Mouse (Mus musculus) CH12.LX (cell line): ENCODE measurements around the gene Plcb3. TPM values are rescaled to one million over a fixed set of nuclear protein-coding genes. Genes with fewer than 3 reads are reported as not detected.

Source experiments
- DNase-seq: peaks from one replicate; pipeline ENCODE4 v3.0.0-alpha.2; 2013; ENCODE audit errors: extremely low read depth
- H3K27ac ChIP-seq: 2 replicates; pipeline ENCODE4 v1.5.1; 2012; ENCODE audit warnings: low read depth, mild to moderate bottlenecking, control low read depth, moderate library complexity; ENCODE audit not compliant: insufficient read depth
- H3K27me3 ChIP-seq: replicated peaks from 2 replicates; pipeline ENCODE3; 2012; ENCODE audit warnings: inconsistent platforms
- H3K36me3 ChIP-seq, 2 experiments: replicated peaks in 1 of 2; 2 replicates each; pipeline versions ENCODE3 to v1.6.1; 2012; ENCODE audit warnings: inconsistent platforms in 1 of 2, low read length in 1 of 2, mild to moderate bottlenecking in 1 of 2, mixed read lengths in 1 of 2, moderate library complexity in 1 of 2; ENCODE audit not compliant: control insufficient read depth in 1 of 2, insufficient read depth in 1 of 2
- H3K4me1 ChIP-seq, 2 experiments: 2 replicates each; pipeline ENCODE4 v1.6.1; 2012; ENCODE audit warnings: inconsistent platforms in 1 of 2, moderate library complexity in 1 of 2; ENCODE audit not compliant: insufficient read depth in 2 of 2, control insufficient read depth in 1 of 2
- H3K4me2 ChIP-seq: 2 replicates; pipeline ENCODE4 v1.6.1; 2012; ENCODE audit warnings: low read depth, mild to moderate bottlenecking, control low read depth; ENCODE audit not compliant: poor library complexity, insufficient read depth, severe bottlenecking
- H3K4me3 ChIP-seq, 3 experiments: fragments of 150-350 bp in 1 of 3; sonication (generic) in 1 of 3; replicated peaks in 1 of 3; 2 replicates each; pipeline versions ENCODE3 to v1.5.1; 2011 to 2012; ENCODE audit warnings: low read depth in 2 of 3, low read length in 2 of 3, mild to moderate bottlenecking in 2 of 3, moderate library complexity in 2 of 3, control low read depth in 1 of 3, improper control_type of control experiment in 1 of 3, inconsistent platforms in 1 of 3, mixed read lengths in 1 of 3; ENCODE audit not compliant: poor library complexity in 1 of 3
- H3K79me2 ChIP-seq: replicated peaks from 2 replicates; pipeline ENCODE4 v1.6.1; 2012; ENCODE audit warnings: mild to moderate bottlenecking, moderate library complexity; ENCODE audit not compliant: control insufficient read depth, poor library complexity, insufficient read depth, severe bottlenecking; ENCODE audit errors: extremely low read depth
- H3K9ac ChIP-seq: 2 replicates; pipeline ENCODE4 v1.6.1; 2012; ENCODE audit warnings: low read depth, mild to moderate bottlenecking, control low read depth, moderate library complexity; ENCODE audit not compliant: insufficient read depth
- H3K9me3 ChIP-seq: replicated peaks from 2 replicates; pipeline ENCODE3; 2012; ENCODE audit warnings: low read length, inconsistent platforms, mixed read lengths
- BHLHE40 ChIP-seq: IDR thresholded peaks from 2 replicates; pipeline ENCODE4 v1.6.1; 2011; ENCODE audit warnings: mild to moderate bottlenecking, low read depth, low read length, improper control_type of control experiment
- CHD1 ChIP-seq: IDR thresholded peaks from 2 replicates; pipeline ENCODE4 v1.6.1; 2012; ENCODE audit warnings: low read depth, low read length, improper control_type of control experiment, inconsistent platforms
- CTCF ChIP-seq, 2 experiments: IDR thresholded peaks in 1 of 2; conservative IDR thresholded peaks in 1 of 2; 2 replicates each; pipeline ENCODE4 v1.5.1; 2011 to 2012; ENCODE audit warnings: low read depth in 2 of 2, low read length in 2 of 2, improper control_type of control experiment in 1 of 2, inconsistent platforms in 1 of 2, mild to moderate bottlenecking in 1 of 2, moderate library complexity in 1 of 2
- ELF1 ChIP-seq: IDR thresholded peaks from 2 replicates; pipeline ENCODE4 v1.6.1; 2014; ENCODE audit warnings: low read depth, mild to moderate bottlenecking, inconsistent platforms, low read length, improper control_type of control experiment
- EP300 ChIP-seq: IDR thresholded peaks from 2 replicates; pipeline ENCODE4 v1.6.1; 2011; ENCODE audit warnings: low read length, improper control_type of control experiment
- GABPA ChIP-seq: IDR thresholded peaks from 2 replicates; pipeline ENCODE4 v1.6.1; 2012; ENCODE audit warnings: low read depth, low read length, improper control_type of control experiment, inconsistent platforms; ENCODE audit not compliant: insufficient replicate concordance
- JUN ChIP-seq: IDR thresholded peaks from 2 replicates; pipeline ENCODE4 v1.6.1; 2011; ENCODE audit warnings: low read depth, mild to moderate bottlenecking, low read length, improper control_type of control experiment, moderate library complexity; ENCODE audit not compliant: insufficient read depth
- KAT2A ChIP-seq: IDR thresholded peaks from 2 replicates; pipeline ENCODE4 v1.6.1; 2012; ENCODE audit warnings: low read length, improper control_type of control experiment, inconsistent platforms; ENCODE audit not compliant: insufficient replicate concordance
- MAX ChIP-seq: IDR thresholded peaks from 2 replicates; pipeline ENCODE4 v1.6.1; 2011; ENCODE audit warnings: low read length, improper control_type of control experiment
- MAZ ChIP-seq: IDR thresholded peaks from 2 replicates; pipeline ENCODE4 v1.6.1; 2012; ENCODE audit warnings: low read depth, mild to moderate bottlenecking, inconsistent platforms, low read length, improper control_type of control experiment, moderate library complexity
- MXI1 ChIP-seq: IDR thresholded peaks from 2 replicates; pipeline ENCODE4 v1.6.1; 2011; ENCODE audit warnings: mild to moderate bottlenecking, low read depth, low read length, improper control_type of control experiment
- NELFE ChIP-seq: IDR thresholded peaks from 2 replicates; pipeline ENCODE4 v1.6.1; 2011; ENCODE audit warnings: low read depth, low read length, improper control_type of control experiment
- POLR2A ChIP-seq: IDR thresholded peaks from 2 replicates; pipeline ENCODE4 v1.6.1; 2011; ENCODE audit warnings: low read depth, mild to moderate bottlenecking, improper control_type of control experiment, low read length
- SMC3 ChIP-seq: IDR thresholded peaks from 2 replicates; pipeline ENCODE4 v1.6.1; 2011; ENCODE audit warnings: low read depth, low read length, improper control_type of control experiment
- TCF12 ChIP-seq: IDR thresholded peaks from 2 replicates; pipeline ENCODE4 v1.6.1; 2014; ENCODE audit warnings: low read depth, mild to moderate bottlenecking, inconsistent platforms, low read length, improper control_type of control experiment
- USF1 ChIP-seq: IDR thresholded peaks from 2 replicates; pipeline ENCODE4 v1.6.1; 2014; ENCODE audit warnings: low read depth, mild to moderate bottlenecking, inconsistent platforms, low read length, improper control_type of control experiment
- ZC3H11A ChIP-seq: IDR thresholded peaks from 2 replicates; pipeline ENCODE4 v1.6.1; 2012; ENCODE audit warnings: low read depth, mild to moderate bottlenecking, inconsistent platforms, low read length, improper control_type of control experiment
- ZMIZ1 ChIP-seq: IDR thresholded peaks from 2 replicates; pipeline ENCODE4 v1.6.1; 2012; ENCODE audit warnings: low read depth, mild to moderate bottlenecking, inconsistent platforms, low read length, improper control_type of control experiment
- dilution Hi-C: fragments of 300-500 bp; cut with MboI; formaldehyde crosslinking; loops from 2 replicates; pipeline ENCODE4 v1.14.3; 2020; ENCODE audit warnings: low sequenced_read_pairs; ENCODE audit not compliant: extremely low pct_unique_long_range_greater_than_20kb, extremely low pct_ligation_motif_present
- in situ Hi-C: fragments of 300-500 bp; cut with MboI; formaldehyde crosslinking; loops from 3 replicates; pipeline ENCODE4 v1.14.3; 2019; ENCODE audit warnings: low sequenced_read_pairs, low pct_ligation_motif_present, low pct_unique_long_range_greater_than_20kb, mixed read lengths
- polyA plus RNA-seq: library from polyadenylated mRNA; unstranded; fragments of >175 nt; gene quantifications from 2 replicates; pipeline ENCODE4 v1.2.1, GENCODE M21; 2012; ENCODE audit warnings: low read depth; ENCODE audit not compliant: insufficient read length
- total RNA-seq, 2 experiments: library from RNA; depleted of rRNA; stranded (reverse); fragments of 300-350 nt in 1 of 2; fragments of >200 nt in 1 of 2; gene quantifications; 2 replicates each; pipeline ENCODE4 v1.2.3; 2012 to 2014

Gene Plcb3
- total and polyA plus RNA-seq, 3 experiments: 4.1 to 8.2 (median 7.5) TPM

GRCm38 (mm10) chr19:6933436-6934194, 42.7 kb downstream of the Plcb3 start:
- Histone ChIP-seq H3K9me3 (no peaks in the 10 kb centered on the region), H3K36me3 (peaks cover 0 to 11% of the 10 kb centered on the region in 2 experiments), H3K4me3 (no peak overlapping the region), H3K4me1 (peaks cover 0 to 4% of the 10 kb centered on the region in 2 experiments; a peak in 2 of 4 replicates), H3K4me2 (no peak overlapping the region), H3K9ac (no peak overlapping the region), H3K27me3 (no peaks in the 10 kb centered on the region), H3K27ac (no peak overlapping the region), H3K79me2 (no peaks in the 10 kb centered on the region)
- no peak for DNase-seq
- TF ChIP-seq USF1: no peak
- no peak for TF ChIP-seq ELF1
- TF ChIP-seq ZMIZ1: no peak
- no peak for TF ChIP-seq CHD1
- no peak for TF ChIP-seq KAT2A
- TF ChIP-seq GABPA: no peak
- TF ChIP-seq MXI1: no peak
- no peak for TF ChIP-seq NELFE
- no peak for TF ChIP-seq BHLHE40
- dilution Hi-C loops: no loop called here
- in situ Hi-C loops: no loop called here

DNA sequence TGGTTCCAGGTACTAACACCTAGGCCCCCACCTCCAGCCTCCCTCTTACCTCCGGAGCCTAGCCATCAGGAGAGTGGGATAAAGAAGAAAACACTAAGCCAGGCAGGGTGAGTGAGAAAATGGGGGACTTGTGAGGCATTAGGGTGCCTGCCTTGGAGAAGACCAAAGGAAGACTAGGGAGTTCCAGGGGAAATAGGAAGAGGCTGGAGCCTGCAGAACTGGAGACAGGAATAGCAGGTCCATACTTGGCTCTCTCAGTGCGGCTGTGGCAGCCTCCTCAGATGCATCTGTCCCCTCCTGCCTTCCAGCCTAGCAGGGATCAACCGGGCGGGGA, 43.2 kb downstream of the Plcb3 start:
- no peak overlapping the region for H3K27ac ChIP-seq
- dilution Hi-C loops (no loop called here), in situ Hi-C loops (no loop called here)
- TF ChIP-seq EP300: no peak
- H3K9me3 ChIP-seq: no peaks in the 10 kb centered on the region
- no peak overlapping the region for H3K4me3 ChIP-seq
- H3K9ac ChIP-seq: no peak overlapping the region
- peaks cover 0 to 4% of the 10 kb centered on the region in 2 experiments; a peak in 2 of 4 replicates for H3K4me1 ChIP-seq
- no peaks in the 10 kb centered on the region for H3K79me2 ChIP-seq
- no peak for DNase-seq
- H3K4me2 ChIP-seq: no peak overlapping the region
- peaks cover 0 to 5% of the 10 kb centered on the region in 2 experiments for H3K36me3 ChIP-seq
- H3K27me3 ChIP-seq: no peaks in the 10 kb centered on the region

DNA sequence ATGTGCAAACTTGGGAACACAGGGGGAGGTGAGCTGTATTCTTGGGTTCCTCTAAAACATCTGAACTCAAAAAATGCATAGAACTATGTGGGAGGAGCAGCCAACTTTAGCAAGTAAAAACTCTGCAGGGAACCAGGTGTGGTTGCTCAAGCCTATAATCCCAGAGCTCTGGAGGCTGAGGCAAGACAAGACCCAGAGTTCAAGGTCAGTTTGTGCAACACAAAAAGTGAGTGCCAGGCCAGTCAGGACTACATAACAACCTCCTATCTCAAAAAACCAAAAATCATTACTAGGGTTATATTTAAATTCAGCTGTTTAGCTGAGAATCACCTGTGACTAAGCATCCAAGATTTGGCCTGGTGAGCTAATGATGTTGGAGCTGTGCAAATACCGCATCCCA, 44.3 kb downstream of the Plcb3 start:
- H3K79me2 ChIP-seq: no peaks in the 10 kb centered on the region
- no peak overlapping the region for H3K27ac ChIP-seq
- DNase-seq: no peak
- no peaks in the 10 kb centered on the region for H3K27me3 ChIP-seq
- H3K9me3 ChIP-seq: no peaks in the 10 kb centered on the region
- in situ Hi-C loops (no loop called here), dilution Hi-C loops (no loop called here)
- no peak overlapping the region for H3K9ac ChIP-seq
- no peak overlapping the region for H3K4me2 ChIP-seq
- TF ChIP-seq POLR2A (no peak), EP300 (no peak), TCF12 (no peak), GABPA (no peak), MAX (no peak), CHD1 (no peak), JUN (no peak), CTCF (conservative IDR thresholded peaks at IDR 0.05 in 1 of 2, IDR thresholded peaks at IDR 0.05 in 1 of 2; ENCODE audit: low read depth in 2 of 2, low read length in 2 of 2) (no peak), SMC3 (no peak), MAZ (no peak), MXI1 (no peak), ZMIZ1 (no peak), ZC3H11A (no peak)
- no peaks in the 10 kb centered on the region for H3K36me3 ChIP-seq
- H3K4me1 ChIP-seq: peaks cover 0 to 4% of the 10 kb centered on the region in 2 experiments; a peak in 2 of 4 replicates
- H3K4me3 ChIP-seq: no peak overlapping the region
